Mouse (Mus musculus) heart, embryonic 11.5 days (tissue): ENCODE results near the gene Fbxo22. TPM values are rescaled to one million over a fixed set of nuclear protein-coding genes. Genes with fewer than 3 reads are reported as not detected.
"Not testable (repeated sequence)": the region's sequence is repeated elsewhere in the genome, so short reads cannot be mapped to it uniquely, and the experiment has no call there.

Source experiments
- ATAC-seq: fragments of 200-750 bp; cut with Nextera tagmentation; replicated peaks from 2 replicates; pipeline ENCODE4 v1.8.0; 2017; ENCODE audit warnings: moderate library complexity; ENCODE audit not compliant: insufficient number of reproducible peaks, low FRiP score, low TSS enrichment
- H3K27ac ChIP-seq: fragments of 300-500 bp; sonication (generic); 2 replicates; pipeline ENCODE4 v1.5.1; 2014; ENCODE audit warnings: mild to moderate bottlenecking, low read depth, low read length
- H3K27me3 ChIP-seq: fragments of 300-500 bp; sonication (generic); 2 replicates; pipeline ENCODE4 v1.6.1; 2014; ENCODE audit warnings: mild to moderate bottlenecking, low read length, mixed read lengths; ENCODE audit not compliant: control insufficient read depth, insufficient read depth
- H3K36me3 ChIP-seq: fragments of 300-500 bp; sonication (generic); 2 replicates; pipeline ENCODE4 v1.6.1; 2014; ENCODE audit warnings: mild to moderate bottlenecking, low read length, moderate library complexity, mixed read lengths; ENCODE audit not compliant: control insufficient read depth, insufficient read depth
- H3K4me1 ChIP-seq: fragments of 300-500 bp; sonication (generic); 2 replicates; pipeline ENCODE4 v1.6.1; 2014; ENCODE audit warnings: low read length; ENCODE audit not compliant: control insufficient read depth, insufficient read depth
- H3K4me2 ChIP-seq: fragments of 300-500 bp; sonication (generic); 2 replicates; pipeline ENCODE4 v1.6.1; 2014; ENCODE audit warnings: mild to moderate bottlenecking, moderate library complexity
- H3K4me3 ChIP-seq: fragments of 300-500 bp; sonication (generic); 2 replicates; pipeline ENCODE4 v1.5.1; 2014; ENCODE audit warnings: low read depth, low read length
- H3K9ac ChIP-seq: fragments of 300-500 bp; sonication (generic); 2 replicates; pipeline ENCODE4 v1.6.1; 2014; ENCODE audit warnings: mild to moderate bottlenecking, low read depth, low read length, moderate library complexity
- H3K9me3 ChIP-seq: fragments of 300-500 bp; sonication (generic); replicated peaks from 2 replicates; pipeline ENCODE4 v1.6.1; 2016; ENCODE audit warnings: low read length; ENCODE audit not compliant: control insufficient read depth
- WGBS: fragments of 180-500 bp; shearing (Covaris S2); extraction: QIAGEN DNeasy Blood & Tissue Kit; methylation state at CpG from one replicate; pipeline ENCODE4 v1.1.7; 2014; ENCODE audit not compliant: insufficient replicate concordance; 5-methylcytosine and 5-hydroxymethylcytosine counted together
- polyA plus RNA-seq: library from polyadenylated mRNA; unstranded; fragments of >200 nt; fragmentation: Nextera tagmentation; extraction: Ambion mirVana; gene quantifications from 2 replicates; pipeline ENCODE4 v1.2.1, GENCODE M21; 2014

The Fbxo22 gene
- polyA plus RNA-seq, 1 experiment from 2014 or later: 64.5 TPM

- ATAC-seq: no peak
- Histone ChIP-seq H3K36me3 (no peaks in the 10 kb centered on the region), H3K4me2 (no peak overlapping the region), H3K4me3 (no peak overlapping the region), H3K9ac (no peak overlapping the region), H3K27ac (no peak overlapping the region), H3K9me3 (no peaks in the 10 kb centered on the region), H3K4me1 (no peaks in the 10 kb centered on the region), H3K27me3 (no peaks in the 10 kb centered on the region)
- WGBS: 68% methylated on average over 3 of the region's 3 CpGs
Observed at GRCm38 (mm10) chr9:55243280-55243679, 34.6 kb downstream of the Fbxo22 start.

DNA sequence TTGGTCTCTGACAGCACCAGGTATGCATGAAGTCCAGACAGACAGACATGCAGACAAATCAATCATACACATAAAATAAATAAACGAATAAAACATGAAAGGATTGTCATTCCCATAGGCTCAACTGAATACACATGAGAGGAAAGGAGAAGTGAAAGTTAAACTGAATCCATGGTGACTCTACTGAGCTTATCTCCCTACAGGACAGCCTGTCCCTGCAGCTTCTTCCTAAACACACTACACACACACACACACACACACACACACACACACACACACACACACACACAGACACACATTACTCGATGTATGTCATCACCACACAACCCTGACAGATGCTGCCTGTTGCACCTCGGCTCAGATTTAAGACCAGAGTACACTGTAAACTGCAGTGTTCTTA lies 35.4 kb downstream of the Fbxo22 start:
- Histone ChIP-seq H3K4me3 (no peak overlapping the region), H3K4me1 (no peaks in the 10 kb centered on the region), H3K27ac (no peak overlapping the region), H3K9ac (no peak overlapping the region), H3K36me3 (no peaks in the 10 kb centered on the region), H3K4me2 (no peak overlapping the region), H3K27me3 (no peaks in the 10 kb centered on the region), H3K9me3 (no peaks in the 10 kb centered on the region)
- 69% methylated on average over 3 of the region's 3 CpGs for WGBS
- no peak for ATAC-seq

DNA sequence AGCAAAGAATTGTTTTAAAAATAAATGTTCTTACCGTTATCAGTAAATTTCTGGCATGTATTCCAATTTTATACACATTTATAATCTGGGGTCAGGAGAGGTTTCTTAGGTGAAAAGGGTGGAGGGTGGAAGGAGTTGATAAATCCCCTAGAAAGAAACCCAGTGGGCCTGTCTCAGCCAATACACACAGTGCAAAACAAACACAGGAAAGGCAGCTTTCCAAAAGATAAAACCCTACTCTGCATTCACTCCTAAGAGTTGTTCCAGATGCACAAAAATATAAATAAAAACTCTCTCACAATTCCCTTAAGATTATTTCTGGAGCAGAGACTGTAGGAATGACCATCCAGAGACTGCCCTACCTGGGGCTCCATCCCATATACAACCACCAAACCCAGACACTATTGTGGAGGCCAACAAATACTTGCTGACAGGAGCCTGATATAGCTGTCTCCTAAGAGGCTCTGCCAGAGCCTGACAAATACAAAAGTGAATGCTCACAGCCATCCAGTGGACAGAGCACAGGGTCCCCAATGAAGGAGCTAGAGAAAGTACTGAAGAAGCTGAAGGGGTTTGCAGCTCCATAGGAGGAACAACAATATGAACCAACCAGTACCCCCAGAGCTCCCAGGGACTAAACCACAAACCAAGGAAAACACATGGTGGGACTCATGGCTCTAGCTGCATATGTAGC lies 36.5 kb downstream of the Fbxo22 start:
- not testable (repeated sequence) for ATAC-seq, H3K4me3 ChIP-seq
- WGBS: 72% methylated on average over 1 of the region's 1 CpGs

DNA sequence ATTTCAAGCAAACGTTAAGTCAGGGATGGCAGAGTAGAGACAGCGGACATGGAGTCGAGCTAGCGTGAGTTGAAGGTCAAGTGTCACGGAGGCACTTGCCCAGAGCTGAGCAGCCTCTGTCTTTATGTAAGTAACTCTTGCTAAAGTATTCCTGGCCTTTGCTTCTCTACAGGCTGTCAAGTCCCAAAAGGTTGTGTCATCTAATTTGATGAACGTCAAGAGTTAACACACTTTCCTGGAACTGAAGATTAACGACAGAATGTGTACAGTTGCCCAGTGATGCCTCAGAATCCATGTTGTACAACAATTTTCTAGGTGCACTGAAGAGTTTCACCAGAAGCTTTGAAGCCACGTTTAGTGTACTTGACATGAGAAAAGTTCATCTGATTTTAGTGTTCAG lies 37.7 kb downstream of the Fbxo22 start:
- no peaks in the 10 kb centered on the region for H3K4me1 ChIP-seq
- H3K9ac ChIP-seq: no peak overlapping the region
- no peak overlapping the region for H3K27ac ChIP-seq
- ATAC-seq: no peak
- H3K4me3 ChIP-seq: no peak overlapping the region
- 68% methylated on average over 8 of the region's 8 CpGs for WGBS
- no peaks in the 10 kb centered on the region for H3K36me3 ChIP-seq
- H3K4me2 ChIP-seq: no peak overlapping the region
- no peaks in the 10 kb centered on the region for H3K27me3 ChIP-seq
- no peaks in the 10 kb centered on the region for H3K9me3 ChIP-seq

More for the DNA sequence above, 36.5 kb downstream of the Fbxo22 start:
- not testable (repeated sequence) for H3K4me2 ChIP-seq, H3K36me3 ChIP-seq, H3K27me3 ChIP-seq, H3K4me1 ChIP-seq, H3K9ac ChIP-seq, H3K27ac ChIP-seq, H3K9me3 ChIP-seq

GRCm38 (mm10) chr9:55246918-55247317 lies 38.2 kb downstream of the Fbxo22 start:
- ATAC-seq: no peak
- Histone ChIP-seq H3K27ac (no peak overlapping the region), H3K4me3 (no peak overlapping the region), H3K4me2 (no peak overlapping the region), H3K9ac (no peak overlapping the region), H3K27me3 (no peaks in the 10 kb centered on the region), H3K9me3 (no peaks in the 10 kb centered on the region), H3K36me3 (no peaks in the 10 kb centered on the region), H3K4me1 (no peaks in the 10 kb centered on the region)
- WGBS: 86% methylated on average over 4 of the region's 4 CpGs

DNA sequence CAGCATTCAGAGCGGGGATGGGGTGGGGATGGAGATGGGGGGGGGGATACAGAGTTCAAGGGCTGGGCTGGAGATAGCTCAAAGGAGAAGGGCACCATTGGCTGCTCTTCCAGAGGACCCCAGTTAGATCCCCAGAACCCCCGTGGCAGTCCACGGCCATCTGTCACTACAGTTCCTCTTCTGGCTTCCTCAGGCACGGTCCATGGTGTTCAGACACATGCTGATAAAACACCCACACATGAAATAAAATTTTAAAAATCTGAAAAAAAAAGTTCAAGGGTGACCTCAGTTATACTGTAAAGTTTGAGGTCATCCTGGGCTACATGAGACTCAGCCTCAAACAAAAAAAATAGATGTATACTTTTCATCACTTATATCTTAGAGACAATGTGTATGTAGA lies 39.7 kb downstream of the Fbxo22 start:
- no peaks in the 10 kb centered on the region for H3K27me3 ChIP-seq
- no peak overlapping the region for H3K9ac ChIP-seq
- no peak overlapping the region for H3K27ac ChIP-seq
- H3K4me3 ChIP-seq: no peak overlapping the region
- H3K36me3 ChIP-seq: no peaks in the 10 kb centered on the region
- H3K4me1 ChIP-seq: no peaks in the 10 kb centered on the region
- 75% methylated on average over 4 of the region's 4 CpGs for WGBS
- ATAC-seq: no peak
- H3K4me2 ChIP-seq: no peak overlapping the region
- H3K9me3 ChIP-seq: no peaks in the 10 kb centered on the region

- no peak for ATAC-seq
- no peaks in the 10 kb centered on the region for H3K27me3 ChIP-seq
- no peak overlapping the region for H3K9ac ChIP-seq
- no peaks in the 10 kb centered on the region for H3K36me3 ChIP-seq
- H3K4me2 ChIP-seq: no peak overlapping the region
- H3K4me1 ChIP-seq: no peaks in the 10 kb centered on the region
- H3K27ac ChIP-seq: no peak overlapping the region
- no peak overlapping the region for H3K4me3 ChIP-seq
- WGBS: 82% methylated on average over 6 of the region's 6 CpGs
- no peaks in the 10 kb centered on the region for H3K9me3 ChIP-seq
Observed at GRCm38 (mm10) chr9:55250595-55251247, 42.0 kb downstream of the Fbxo22 start.

DNA sequence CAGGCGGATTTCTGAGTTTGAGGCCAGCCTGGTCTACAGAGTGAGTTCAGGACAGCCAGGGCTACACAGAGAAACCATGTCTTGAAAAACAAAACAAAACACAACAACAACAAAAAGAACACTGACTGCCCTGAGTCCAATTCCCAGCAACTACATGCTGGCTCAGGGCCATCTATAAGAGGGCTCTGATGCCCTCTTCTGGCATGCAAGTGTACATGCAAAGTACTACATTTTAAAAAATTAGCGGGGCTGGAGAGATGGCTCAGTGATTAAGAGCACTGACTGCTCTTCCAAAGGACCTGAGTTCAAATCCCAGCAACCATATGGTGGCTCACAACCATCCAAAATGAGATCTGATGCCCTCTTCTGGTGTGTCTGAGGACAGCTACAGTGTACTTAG lies 43.4 kb downstream of the Fbxo22 start:
- not testable (repeated sequence) for H3K27me3 ChIP-seq, ATAC-seq, H3K4me3 ChIP-seq, H3K9me3 ChIP-seq, H3K9ac ChIP-seq, H3K4me1 ChIP-seq, H3K27ac ChIP-seq, H3K4me2 ChIP-seq, H3K36me3 ChIP-seq
- 49% methylated on average over 2 of the region's 2 CpGs for WGBS

DNA sequence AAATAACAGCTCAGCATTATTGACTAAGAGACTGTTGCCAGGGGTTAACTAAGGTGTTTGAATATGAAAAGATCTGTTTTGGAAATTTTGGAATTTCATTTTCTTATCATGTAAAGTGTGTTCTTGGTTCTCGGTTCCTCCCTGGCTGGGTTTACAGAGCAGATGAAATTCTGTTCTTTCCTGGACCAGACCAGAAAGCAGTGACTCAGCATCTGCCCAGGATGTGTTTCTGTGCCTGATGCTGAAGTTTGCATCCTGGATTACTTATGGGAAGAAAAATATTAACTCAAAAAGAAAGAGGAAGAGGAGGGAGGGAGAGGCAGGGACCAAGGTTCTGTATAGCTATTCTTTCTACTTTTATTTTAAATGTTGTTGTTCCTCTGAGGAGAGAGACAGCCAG lies 45.1 kb downstream of the Fbxo22 start:
- Histone ChIP-seq H3K4me2 (no peak overlapping the region), H3K9me3 (no peaks in the 10 kb centered on the region), H3K27ac (no peak overlapping the region), H3K36me3 (no peaks in the 10 kb centered on the region), H3K27me3 (no peaks in the 10 kb centered on the region), H3K4me3 (no peak overlapping the region), H3K9ac (no peak overlapping the region), H3K4me1 (no peaks in the 10 kb centered on the region)
- WGBS: 56% methylated on average over 1 of the region's 1 CpGs
- ATAC-seq: no peak
